Mouse (Mus musculus): Measurements from ENCODE around the gene Rwdd2a.
A peak's percentile ranks its signal among the peaks of the same experiment; 100 is the strongest.
"Not testable (repeated sequence)": the region's sequence is repeated elsewhere in the genome, so short reads cannot be mapped to it uniquely, and the experiment has no call there.

The Rwdd2a gene

GRCm38 (mm10) chr9:86592676-86593668 is 21.2 kb downstream of the Rwdd2a start:
- DNase-seq: no peak

- DNase-seq: not testable (repeated sequence)
Observed at GRCm38 (mm10) chr9:86594357-86594767, 22.6 kb downstream of the Rwdd2a start.

GRCm38 (mm10) chr9:86596983-86597382 is 25.2 kb downstream of the Rwdd2a start:
- DNase-seq: not testable (repeated sequence)

- no peak for DNase-seq
Observed at GRCm38 (mm10) chr9:86599723-86600303, 28.0 kb downstream of the Rwdd2a start.

- DNase-seq: no peak
Observed at GRCm38 (mm10) chr9:86605776-86606175, 34.0 kb downstream of the Rwdd2a start.

GRCm38 (mm10) chr9:86612091-86612490 is 40.3 kb downstream of the Rwdd2a start:
- no peak for DNase-seq

GRCm38 (mm10) chr9:86615765-86616164 is 44.0 kb downstream of the Rwdd2a start:
- DNase-seq: no peak

- DNase-seq: no peak
Observed at GRCm38 (mm10) chr9:86617837-86618492, 46.2 kb downstream of the Rwdd2a start.

- DNase-seq: no peak
Observed at GRCm38 (mm10) chr9:86619341-86620139, 47.7 kb downstream of the Rwdd2a start.

GRCm38 (mm10) chr9:86622062-86622461 is 50.3 kb downstream of the Rwdd2a start:
- no peak for DNase-seq

- peak in 1 of 2 experiments; percentile 7 for DNase-seq
Observed at GRCm38 (mm10) chr9:86624039-86624438, 52.2 kb downstream of the Rwdd2a start.
